Mouse (Mus musculus) midbrain, embryonic 13.5 days (tissue): Measurements from ENCODE around the gene Fgf13. TPM values are rescaled to one million over a fixed set of nuclear protein-coding genes. Genes with fewer than 3 reads are reported as not detected.

ENCODE experiments used
- ATAC-seq: fragments of 200-750 bp; cut with Nextera tagmentation; 2 replicates; pipeline ENCODE4 v1.8.0; 2017; ENCODE audit warnings: mild to moderate bottlenecking, moderate TSS enrichment, moderate library complexity
- H3K27ac ChIP-seq: fragments of 300-500 bp; sonication (generic); 2 replicates; pipeline ENCODE4 v1.5.1; 2015; ENCODE audit warnings: inconsistent platforms, mild to moderate bottlenecking, moderate library complexity
- H3K27me3 ChIP-seq: fragments of 300-500 bp; sonication (generic); 2 replicates; pipeline ENCODE4 v1.6.1; 2015; ENCODE audit warnings: mild to moderate bottlenecking, inconsistent platforms
- H3K36me3 ChIP-seq: fragments of 300-500 bp; sonication (generic); 2 replicates; pipeline ENCODE4 v1.6.1; 2015; ENCODE audit warnings: mild to moderate bottlenecking, inconsistent platforms
- H3K4me1 ChIP-seq: fragments of 300-500 bp; sonication (generic); replicated peaks from 2 replicates; pipeline ENCODE4 v1.6.1; 2015; ENCODE audit warnings: inconsistent platforms
- H3K4me2 ChIP-seq: fragments of 300-500 bp; sonication (generic); replicated peaks from 2 replicates; pipeline ENCODE4 v1.6.1; 2015; ENCODE audit warnings: moderate library complexity, mild to moderate bottlenecking, inconsistent platforms
- H3K4me3 ChIP-seq: fragments of 300-500 bp; sonication (generic); replicated peaks from 2 replicates; pipeline ENCODE4 v1.5.1; 2015; ENCODE audit warnings: mild to moderate bottlenecking, inconsistent platforms
- H3K9ac ChIP-seq: fragments of 300-500 bp; sonication (generic); replicated peaks from 2 replicates; pipeline ENCODE4 v1.6.1; 2015; ENCODE audit warnings: mild to moderate bottlenecking, inconsistent platforms
- H3K9me3 ChIP-seq: fragments of 300-500 bp; sonication (generic); 2 replicates; pipeline ENCODE4 v1.6.1; 2016; ENCODE audit warnings: mild to moderate bottlenecking, inconsistent platforms
- WGBS: fragments of 180-500 bp; shearing (Covaris S2); methylation state at CpG from one replicate; pipeline ENCODE4 v1.1.7; 2015; 5-methylcytosine and 5-hydroxymethylcytosine counted together
- polyA plus RNA-seq: library from polyadenylated mRNA; unstranded; fragments of >200 nt; fragmentation: Nextera tagmentation; extraction: Ambion mirVana; gene quantifications from 2 replicates; pipeline ENCODE4 v1.2.1, GENCODE M21; 2015

The Fgf13 gene
- polyA plus RNA-seq, 1 experiment from 2014 or later, result 93.7 TPM

- ATAC-seq, result peak; percentile 53
- Histone ChIP-seq H3K4me3 (no peak overlapping the region), H3K9ac (no peak overlapping the region), H3K36me3 (no peaks in the 10 kb centered on the region), H3K4me1 (peaks cover 11% of the 10 kb centered on the region; the same call in 1 of the 2 replicates), H3K9me3 (no peaks in the 10 kb centered on the region), H3K27ac (peak overlapping the region; percentile 59), H3K4me2 (peak overlapping the region; percentile 18), H3K27me3 (no peaks in the 10 kb centered on the region)
- WGBS, result 57% methylated on average over 4 of the region's 4 CpGs
Observed at GRCm38 (mm10) chrX:59179627-59180026, 388.2 kb downstream of the Fgf13 start.

- Histone ChIP-seq H3K36me3 (no peaks in the 10 kb centered on the region), H3K27me3 (no peaks in the 10 kb centered on the region), H3K4me3 (no peak overlapping the region), H3K4me2 (peak overlapping the region; percentile 18), H3K9me3 (no peaks in the 10 kb centered on the region), H3K4me1 (peaks cover 11% of the 10 kb centered on the region; the same call in 1 of the 2 replicates), H3K9ac (no peak overlapping the region), H3K27ac (peak overlapping the region; percentile 59)
- ATAC-seq, result peak; percentile 90
- WGBS, result 14% methylated on average over 3 of the region's 3 CpGs
Observed at GRCm38 (mm10) chrX:59179081-59179596, 388.7 kb downstream of the Fgf13 start.

GRCm38 (mm10) chrX:59177653-59178052 lies 390.2 kb downstream of the Fgf13 start:
- Histone ChIP-seq H3K27me3 (no peaks in the 10 kb centered on the region), H3K36me3 (no peaks in the 10 kb centered on the region), H3K27ac (no peak overlapping the region), H3K4me1 (peaks cover 11% of the 10 kb centered on the region; the same call in 1 of the 2 replicates), H3K9ac (no peak overlapping the region), H3K4me2 (no peak overlapping the region), H3K4me3 (no peak overlapping the region), H3K9me3 (no peaks in the 10 kb centered on the region)
- ATAC-seq, result no peak
- WGBS, result 47% methylated on average over 3 of the region's 3 CpGs

- no peak overlapping the region for H3K27ac ChIP-seq
- no peak overlapping the region for H3K4me2 ChIP-seq
- no peaks in the 10 kb centered on the region for H3K27me3 ChIP-seq
- H3K4me1 ChIP-seq, result no peaks in the 10 kb centered on the region
- 0% methylated on average over 1 of the region's 1 CpGs for WGBS
- H3K36me3 ChIP-seq, result no peaks in the 10 kb centered on the region
- no peak overlapping the region for H3K4me3 ChIP-seq
- no peaks in the 10 kb centered on the region for H3K9me3 ChIP-seq
- no peak overlapping the region for H3K9ac ChIP-seq
- ATAC-seq, result no peak
Observed at GRCm38 (mm10) chrX:59172200-59172599, 395.7 kb downstream of the Fgf13 start.

GRCm38 (mm10) chrX:59166763-59167162 lies 401.1 kb downstream of the Fgf13 start:
- 73% methylated on average over 2 of the region's 2 CpGs for WGBS
- Histone ChIP-seq H3K9me3 (no peaks in the 10 kb centered on the region), H3K36me3 (no peaks in the 10 kb centered on the region), H3K4me3 (no peak overlapping the region), H3K9ac (no peak overlapping the region), H3K27ac (no peak overlapping the region), H3K4me1 (no peaks in the 10 kb centered on the region), H3K27me3 (no peaks in the 10 kb centered on the region), H3K4me2 (no peak overlapping the region)
- no peak for ATAC-seq

GRCm38 (mm10) chrX:59141947-59142346 lies 425.9 kb downstream of the Fgf13 start:
- no peaks in the 10 kb centered on the region for H3K27me3 ChIP-seq
- H3K9ac ChIP-seq, result no peak overlapping the region
- no peak overlapping the region for H3K27ac ChIP-seq
- H3K9me3 ChIP-seq, result no peaks in the 10 kb centered on the region
- WGBS, result 72% methylated on average over 2 of the region's 2 CpGs
- no peak for ATAC-seq
- H3K4me2 ChIP-seq, result no peak overlapping the region
- no peaks in the 10 kb centered on the region for H3K4me1 ChIP-seq
- H3K4me3 ChIP-seq, result no peak overlapping the region
- no peaks in the 10 kb centered on the region for H3K36me3 ChIP-seq

GRCm38 (mm10) chrX:59134928-59135361 lies 432.9 kb downstream of the Fgf13 start:
- ATAC-seq, result peak; percentile 88
- Histone ChIP-seq H3K9me3 (no peaks in the 10 kb centered on the region), H3K4me2 (peak overlapping the region; percentile 69), H3K27me3 (no peaks in the 10 kb centered on the region), H3K9ac (0 out of 2 replicates have a peak overlapping the region, but pooled peaks have one; percentile 19), H3K36me3 (no peaks in the 10 kb centered on the region), H3K4me1 (peaks cover 6% of the 10 kb centered on the region), H3K27ac (no peak overlapping the region), H3K4me3 (peak overlapping the region; percentile 58)
- WGBS, result 27% methylated on average over 8 of the region's 8 CpGs

GRCm38 (mm10) chrX:59134166-59134861 lies 433.6 kb downstream of the Fgf13 start:
- Histone ChIP-seq H3K9ac (peak overlapping the region; percentile 67), H3K27ac (no peak overlapping the region), H3K4me2 (peak overlapping the region; percentile 69), H3K36me3 (no peaks in the 10 kb centered on the region), H3K4me3 (peak overlapping the region; percentile 58), H3K9me3 (no peaks in the 10 kb centered on the region), H3K27me3 (no peaks in the 10 kb centered on the region), H3K4me1 (peaks cover 6% of the 10 kb centered on the region)
- WGBS, result 25% methylated on average over 47 of the region's 75 CpGs
- ATAC-seq, result peak; percentile 84

GRCm38 (mm10) chrX:59133834-59134165 lies 434.1 kb downstream of the Fgf13 start:
- no peak overlapping the region for H3K27ac ChIP-seq
- peak overlapping the region; percentile 69 for H3K4me2 ChIP-seq
- H3K9me3 ChIP-seq, result no peaks in the 10 kb centered on the region
- no peaks in the 10 kb centered on the region for H3K36me3 ChIP-seq
- no peaks in the 10 kb centered on the region for H3K27me3 ChIP-seq
- 19% methylated on average over 24 of the region's 24 CpGs for WGBS
- H3K9ac ChIP-seq, result peak overlapping the region; percentile 67
- peak overlapping the region; percentile 58 for H3K4me3 ChIP-seq
- ATAC-seq, result no peak
- peaks cover 6% of the 10 kb centered on the region for H3K4me1 ChIP-seq

- H3K36me3 ChIP-seq, result no peaks in the 10 kb centered on the region
- peaks cover 6% of the 10 kb centered on the region for H3K4me1 ChIP-seq
- H3K4me3 ChIP-seq, result peak overlapping the region; percentile 58
- no peaks in the 10 kb centered on the region for H3K27me3 ChIP-seq
- H3K27ac ChIP-seq, result no peak overlapping the region
- H3K4me2 ChIP-seq, result peak overlapping the region; percentile 69
- no peaks in the 10 kb centered on the region for H3K9me3 ChIP-seq
- H3K9ac ChIP-seq, result peak overlapping the region; percentile 67; the same call in 1 of the 2 replicates
- 43% methylated on average over 10 of the region's 10 CpGs for WGBS
- peak; percentile 59 for ATAC-seq
Observed at GRCm38 (mm10) chrX:59133416-59133815, 434.5 kb downstream of the Fgf13 start.

GRCm38 (mm10) chrX:59126637-59127036 lies 441.2 kb downstream of the Fgf13 start:
- H3K27me3 ChIP-seq, result no peaks in the 10 kb centered on the region
- WGBS, result 78% methylated on average over 4 of the region's 4 CpGs
- no peaks in the 10 kb centered on the region for H3K4me1 ChIP-seq
- no peak overlapping the region for H3K9ac ChIP-seq
- H3K36me3 ChIP-seq, result no peaks in the 10 kb centered on the region
- H3K9me3 ChIP-seq, result no peaks in the 10 kb centered on the region
- H3K4me3 ChIP-seq, result no peak overlapping the region
- H3K4me2 ChIP-seq, result no peak overlapping the region
- H3K27ac ChIP-seq, result no peak overlapping the region
- ATAC-seq, result no peak

GRCm38 (mm10) chrX:59113187-59113586 lies 454.7 kb downstream of the Fgf13 start:
- H3K4me2 ChIP-seq, result no peak overlapping the region
- ATAC-seq, result no peak
- H3K27me3 ChIP-seq, result no peaks in the 10 kb centered on the region
- no peak overlapping the region for H3K27ac ChIP-seq
- no peaks in the 10 kb centered on the region for H3K9me3 ChIP-seq
- no peaks in the 10 kb centered on the region for H3K4me1 ChIP-seq
- H3K36me3 ChIP-seq, result no peaks in the 10 kb centered on the region
- no peak overlapping the region for H3K4me3 ChIP-seq
- no peak overlapping the region for H3K9ac ChIP-seq
